Mouse (Mus musculus): Measurements from ENCODE around the gene Cort. TPM values are rescaled to one million over a fixed set of nuclear protein-coding genes. Genes with fewer than 3 reads are reported as not detected.

Gene Cort
- polyA plus RNA-seq, 1 experiment from 2014 or later, result 0.53 TPM

- H3K9ac ChIP-seq (ENCODE audit: low read depth, low read length), result peak within 1 kb of the TSS; percentile 86
- WGBS, result under 1% methylated on average over 27 of the region's 50 CpGs
- DNase-seq (ENCODE audit: low spot score), result peak; percentile 96
These were observed 27.1 kb downstream of the Cort start, which contains the start of gene Pex14 for GRCm38 (mm10) chr4:149099369-149100017. Pex14 (minus strand) TSS chr4:149099876.

GRCm38 (mm10) chr4:149098571-149098970 lies 28.0 kb downstream of the Cort start:
- ATAC-seq (ENCODE audit: low read depth), result no peak
- Histone ChIP-seq H3K4me1 (ENCODE audit: control insufficient read depth, insufficient read depth, low read length) (peaks cover 7% of the 10 kb centered on the region), H3K4me2 (ENCODE audit: low read depth, low read length) (peak overlapping the region; percentile 80), H3K9me3 (ENCODE audit: control insufficient read depth, low read length) (no peaks in the 10 kb centered on the region), H3K36me3 (ENCODE audit: control insufficient read depth, insufficient read depth, low read length) (0 out of 2 replicates have a peak, but pooled peaks cover 6% of the 10 kb centered on the region), H3K27me3 (replicated peaks; ENCODE audit: control insufficient read depth, insufficient read depth, low read length) (no peaks in the 10 kb centered on the region), H3K9ac (ENCODE audit: low read depth, low read length) (peak overlapping the region; percentile 86), H3K27ac (replicated peaks; ENCODE audit: low read depth, low read length) (no peak overlapping the region), H3K4me3 (ENCODE audit: low read depth, low read length) (peak overlapping the region; percentile 98)
- WGBS, result 10% methylated on average over 11 of the region's 11 CpGs
- no peak for DNase-seq (ENCODE audit: low spot score)

More at GRCm38 (mm10) chr4:149099369-149100017, 27.1 kb downstream of the Cort start, which contains the start of gene Pex14:
- Histone ChIP-seq H3K4me2 (ENCODE audit: low read depth, low read length) (peak within 1 kb of the TSS; percentile 80), H3K27me3 (replicated peaks; ENCODE audit: control insufficient read depth, insufficient read depth, low read length) (no peaks in the 10 kb centered on the region), H3K4me1 (ENCODE audit: control insufficient read depth, insufficient read depth, low read length) (peaks cover 9% of the 10 kb centered on the region), H3K27ac (replicated peaks; ENCODE audit: low read depth, low read length) (peak within 1 kb of the TSS; percentile 53), H3K9me3 (ENCODE audit: control insufficient read depth, low read length) (no peaks in the 10 kb centered on the region), H3K4me3 (ENCODE audit: low read depth, low read length) (peak within 1 kb of the TSS; percentile 98), H3K36me3 (ENCODE audit: control insufficient read depth, insufficient read depth, low read length) (no peaks in the 10 kb centered on the region)
- ATAC-seq (ENCODE audit: low read depth), result peak; percentile 87

- WGBS, result 74% methylated on average over 3 of the region's 3 CpGs
- DNase-seq (ENCODE audit: low spot score) (no peak), ATAC-seq (ENCODE audit: low read depth) (no peak)
- Histone ChIP-seq H3K27ac (replicated peaks; ENCODE audit: low read depth, low read length) (no peak overlapping the region), H3K9me3 (ENCODE audit: control insufficient read depth, low read length) (no peaks in the 10 kb centered on the region), H3K36me3 (ENCODE audit: control insufficient read depth, insufficient read depth, low read length) (peaks cover 11% of the 10 kb centered on the region), H3K9ac (ENCODE audit: low read depth, low read length) (peak overlapping the region; percentile 86; the same call in 1 of the 2 replicates), H3K4me1 (ENCODE audit: control insufficient read depth, insufficient read depth, low read length) (peaks cover 7% of the 10 kb centered on the region), H3K4me2 (ENCODE audit: low read depth, low read length) (peak overlapping the region; percentile 80; the same call in 1 of the 2 replicates), H3K27me3 (replicated peaks; ENCODE audit: control insufficient read depth, insufficient read depth, low read length) (no peaks in the 10 kb centered on the region), H3K4me3 (ENCODE audit: low read depth, low read length) (peak overlapping the region; percentile 98; the same call in 1 of the 2 replicates)
These were observed 28.6 kb downstream of the Cort start for GRCm38 (mm10) chr4:149097956-149098355.

- ATAC-seq (ENCODE audit: low read depth), result no peak
These were observed 35.2 kb downstream of the Cort start for GRCm38 (mm10) chr4:149091364-149091763.

GRCm38 (mm10) chr4:149085381-149085780 lies 41.2 kb downstream of the Cort start:
- no peak for ATAC-seq (ENCODE audit: low read depth)
- Histone ChIP-seq H3K4me3 (ENCODE audit: low read depth, low read length) (no peak overlapping the region), H3K9me3 (ENCODE audit: control insufficient read depth, low read length) (no peaks in the 10 kb centered on the region), H3K27ac (replicated peaks; ENCODE audit: low read depth, low read length) (no peak overlapping the region), H3K9ac (ENCODE audit: low read depth, low read length) (no peak overlapping the region), H3K27me3 (replicated peaks; ENCODE audit: control insufficient read depth, insufficient read depth, low read length) (no peaks in the 10 kb centered on the region), H3K4me1 (ENCODE audit: control insufficient read depth, insufficient read depth, low read length) (peaks cover 6% of the 10 kb centered on the region; the same call in 1 of the 2 replicates), H3K36me3 (ENCODE audit: control insufficient read depth, insufficient read depth, low read length) (no peaks in the 10 kb centered on the region), H3K4me2 (ENCODE audit: low read depth, low read length) (no peak overlapping the region)
- WGBS, result 81% methylated on average over 5 of the region's 5 CpGs
- no peak for DNase-seq (ENCODE audit: low spot score)

More at GRCm38 (mm10) chr4:149091364-149091763, 35.2 kb downstream of the Cort start:
- Histone ChIP-seq H3K9me3 (ENCODE audit: control insufficient read depth, low read length) (no peaks in the 10 kb centered on the region), H3K4me3 (ENCODE audit: low read depth, low read length) (no peak overlapping the region), H3K27ac (replicated peaks; ENCODE audit: low read depth, low read length) (no peak overlapping the region), H3K4me2 (ENCODE audit: low read depth, low read length) (no peak overlapping the region), H3K9ac (ENCODE audit: low read depth, low read length) (no peak overlapping the region), H3K27me3 (replicated peaks; ENCODE audit: control insufficient read depth, insufficient read depth, low read length) (no peaks in the 10 kb centered on the region), H3K36me3 (ENCODE audit: control insufficient read depth, insufficient read depth, low read length) (peaks cover 14% of the 10 kb centered on the region), H3K4me1 (ENCODE audit: control insufficient read depth, insufficient read depth, low read length) (no peaks in the 10 kb centered on the region)
- DNase-seq (ENCODE audit: low spot score), result no peak
- 78% methylated on average over 8 of the region's 8 CpGs for WGBS

- Histone ChIP-seq H3K9me3 (ENCODE audit: control insufficient read depth, low read length) (no peaks in the 10 kb centered on the region), H3K36me3 (ENCODE audit: control insufficient read depth, insufficient read depth, low read length) (no peaks in the 10 kb centered on the region), H3K9ac (ENCODE audit: low read depth, low read length) (no peak overlapping the region), H3K4me1 (ENCODE audit: control insufficient read depth, insufficient read depth, low read length) (peaks cover 6% of the 10 kb centered on the region; the same call in 1 of the 2 replicates), H3K4me3 (ENCODE audit: low read depth, low read length) (no peak overlapping the region), H3K4me2 (ENCODE audit: low read depth, low read length) (no peak overlapping the region), H3K27me3 (replicated peaks; ENCODE audit: control insufficient read depth, insufficient read depth, low read length) (no peaks in the 10 kb centered on the region), H3K27ac (replicated peaks; ENCODE audit: low read depth, low read length) (no peak overlapping the region)
- WGBS, result 68% methylated on average over 15 of the region's 17 CpGs
- peak; percentile 67; the same call in 1 of the 2 replicates for ATAC-seq (ENCODE audit: low read depth)
- DNase-seq (ENCODE audit: low spot score), result no peak
These were observed 45.0 kb downstream of the Cort start for GRCm38 (mm10) chr4:149081528-149081927.

GRCm38 (mm10) chr4:149080111-149080510 lies 46.5 kb downstream of the Cort start:
- Histone ChIP-seq H3K36me3 (ENCODE audit: control insufficient read depth, insufficient read depth, low read length) (peaks cover 7% of the 10 kb centered on the region; the same call in 1 of the 2 replicates), H3K4me1 (ENCODE audit: control insufficient read depth, insufficient read depth, low read length) (peaks cover 6% of the 10 kb centered on the region; the same call in 1 of the 2 replicates), H3K9me3 (ENCODE audit: control insufficient read depth, low read length) (no peaks in the 10 kb centered on the region), H3K27ac (replicated peaks; ENCODE audit: low read depth, low read length) (no peak overlapping the region), H3K4me3 (ENCODE audit: low read depth, low read length) (no peak overlapping the region), H3K9ac (ENCODE audit: low read depth, low read length) (no peak overlapping the region), H3K4me2 (ENCODE audit: low read depth, low read length) (no peak overlapping the region), H3K27me3 (replicated peaks; ENCODE audit: control insufficient read depth, insufficient read depth, low read length) (no peaks in the 10 kb centered on the region)
- WGBS, result 90% methylated on average over 8 of the region's 8 CpGs
- ATAC-seq (ENCODE audit: low read depth), result no peak
- no peak for DNase-seq (ENCODE audit: low spot score)

- Histone ChIP-seq H3K4me3 (ENCODE audit: low read depth, low read length) (no peak overlapping the region), H3K9ac (ENCODE audit: low read depth, low read length) (no peak overlapping the region), H3K27me3 (replicated peaks; ENCODE audit: control insufficient read depth, insufficient read depth, low read length) (no peaks in the 10 kb centered on the region), H3K36me3 (ENCODE audit: control insufficient read depth, insufficient read depth, low read length) (peaks cover 10% of the 10 kb centered on the region; the same call in 1 of the 2 replicates), H3K4me2 (ENCODE audit: low read depth, low read length) (no peak overlapping the region), H3K27ac (replicated peaks; ENCODE audit: low read depth, low read length) (no peak overlapping the region), H3K9me3 (ENCODE audit: control insufficient read depth, low read length) (no peaks in the 10 kb centered on the region), H3K4me1 (ENCODE audit: control insufficient read depth, insufficient read depth, low read length) (peaks cover 6% of the 10 kb centered on the region; the same call in 1 of the 2 replicates)
- no peak for DNase-seq (ENCODE audit: low spot score)
- ATAC-seq (ENCODE audit: low read depth), result no peak
- WGBS, result 69% methylated on average over 6 of the region's 6 CpGs
These were observed 46.9 kb downstream of the Cort start for GRCm38 (mm10) chr4:149079629-149080028.

All from embryonic facial prominence, embryonic 14.5 days (tissue).